Mouse (Mus musculus): ENCODE measurements around the gene Snx14. TPM values are rescaled to one million over a fixed set of nuclear protein-coding genes. Genes with fewer than 3 reads are reported as not detected.
A peak's percentile ranks its signal among the peaks of the same experiment; 100 is the strongest.
"Not testable (repeated sequence)": the region's sequence is repeated elsewhere in the genome, so short reads cannot be mapped to it uniquely, and the experiment has no call there.

The Snx14 gene
- polyA plus RNA-seq (2015; fragmentation: Nextera tagmentation; extraction: Ambion mirVana) = 35.6 and 36.0 TPM in 2 replicates

DNA sequence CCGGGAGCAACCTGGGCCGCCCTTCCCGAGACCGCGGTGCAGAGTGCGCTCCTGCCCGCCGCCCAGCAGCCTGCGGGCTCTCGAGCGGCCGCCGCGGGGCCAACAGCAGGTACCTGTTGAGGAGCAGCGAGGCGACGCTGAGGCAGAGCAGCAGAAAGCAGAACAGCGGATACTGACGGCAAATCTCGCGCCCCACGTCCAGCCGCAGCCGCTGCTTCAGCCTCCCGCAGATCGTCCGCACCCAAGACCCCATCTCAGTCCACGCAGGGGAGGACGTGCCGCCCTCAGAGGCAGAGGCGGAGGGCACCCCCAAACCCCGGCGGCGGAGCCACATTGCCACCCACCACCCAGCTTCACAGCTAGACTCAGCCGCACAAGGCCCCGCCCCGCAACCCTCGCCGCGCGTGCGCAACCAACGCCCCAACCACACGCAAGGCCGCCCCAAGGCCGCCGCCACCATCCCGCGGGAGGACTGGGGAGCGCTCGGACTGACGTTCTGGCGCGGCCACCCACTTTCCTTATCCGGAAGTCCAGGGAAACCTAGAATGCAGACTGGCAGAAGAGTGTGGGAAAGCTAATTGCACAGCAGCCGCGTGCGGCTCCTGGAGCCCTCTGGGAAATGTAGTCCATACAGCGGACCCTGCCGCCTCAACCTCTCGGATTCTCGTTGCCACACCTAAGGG, at the start of gene Snx14:
Snx14 (minus strand) TSS at position 404 of the 683 bp plus-strand sequence.
- ATAC-seq (ENCODE audit: insufficient read depth, low FRiP score) = peak; percentile 99
- H3K9me3 ChIP-seq (replicated peaks; ENCODE audit: control insufficient read depth, low read length) = no peaks in the 10 kb centered on the region
- H3K27ac ChIP-seq (ENCODE audit: low read length) = peak within 1 kb of the TSS; percentile 93
- peak within 1 kb of the TSS; percentile 88 for H3K4me3 ChIP-seq (replicated peaks; ENCODE audit: low read length)
- no peaks in the 10 kb centered on the region for H3K27me3 ChIP-seq (ENCODE audit: control insufficient read depth, insufficient read depth, low read length)
- no peaks in the 10 kb centered on the region for H3K36me3 ChIP-seq (ENCODE audit: control insufficient read depth, insufficient read depth, low read length)
- H3K9ac ChIP-seq (ENCODE audit: low read length) = peak within 1 kb of the TSS; percentile 91
- H3K4me2 ChIP-seq (ENCODE audit: low read depth, low read length) = peak within 1 kb of the TSS; percentile 72
- peaks cover 6% of the 10 kb centered on the region; the same call in 1 of the 2 replicates for H3K4me1 ChIP-seq (ENCODE audit: control insufficient read depth, insufficient read depth, low read length)
- WGBS = under 1% methylated on average over 62 of the region's 62 CpGs

GRCm38 (mm10) chr9:88484531-88484930, 45.8 kb upstream of the Snx14 start:
- no peaks in the 10 kb centered on the region for H3K36me3 ChIP-seq (ENCODE audit: control insufficient read depth, insufficient read depth, low read length)
- no peak overlapping the region for H3K4me2 ChIP-seq (ENCODE audit: low read depth, low read length)
- WGBS = 49% methylated on average over 6 of the region's 6 CpGs
- H3K9me3 ChIP-seq (replicated peaks; ENCODE audit: control insufficient read depth, low read length) = no peaks in the 10 kb centered on the region
- no peak overlapping the region for H3K27ac ChIP-seq (ENCODE audit: low read length)
- no peak overlapping the region for H3K4me3 ChIP-seq (replicated peaks; ENCODE audit: low read length)
- H3K9ac ChIP-seq (ENCODE audit: low read length) = no peak overlapping the region
- H3K27me3 ChIP-seq (ENCODE audit: control insufficient read depth, insufficient read depth, low read length) = no peaks in the 10 kb centered on the region
- no peak for ATAC-seq (ENCODE audit: insufficient read depth, low FRiP score)
- peaks cover 5% of the 10 kb centered on the region for H3K4me1 ChIP-seq (ENCODE audit: control insufficient read depth, insufficient read depth, low read length)

- H3K9me3 ChIP-seq (replicated peaks; ENCODE audit: control insufficient read depth, low read length) = no peaks in the 10 kb centered on the region
- H3K27me3 ChIP-seq (ENCODE audit: control insufficient read depth, insufficient read depth, low read length) = no peaks in the 10 kb centered on the region
- peaks cover 5% of the 10 kb centered on the region for H3K4me1 ChIP-seq (ENCODE audit: control insufficient read depth, insufficient read depth, low read length)
- H3K4me2 ChIP-seq (ENCODE audit: low read depth, low read length) = peak overlapping the region; percentile 67
- peak overlapping the region; percentile 97 for H3K27ac ChIP-seq (ENCODE audit: low read length)
- peak overlapping the region; percentile 95 for H3K4me3 ChIP-seq (replicated peaks; ENCODE audit: low read length)
- under 1% methylated on average over 52 of the region's 52 CpGs for WGBS
- peak overlapping the region; percentile 93 for H3K9ac ChIP-seq (ENCODE audit: low read length)
- H3K36me3 ChIP-seq (ENCODE audit: control insufficient read depth, insufficient read depth, low read length) = no peaks in the 10 kb centered on the region
- no peak for ATAC-seq (ENCODE audit: insufficient read depth, low FRiP score)
Observed at GRCm38 (mm10) chr9:88482829-88483396, 44.2 kb upstream of the Snx14 start.

DNA sequence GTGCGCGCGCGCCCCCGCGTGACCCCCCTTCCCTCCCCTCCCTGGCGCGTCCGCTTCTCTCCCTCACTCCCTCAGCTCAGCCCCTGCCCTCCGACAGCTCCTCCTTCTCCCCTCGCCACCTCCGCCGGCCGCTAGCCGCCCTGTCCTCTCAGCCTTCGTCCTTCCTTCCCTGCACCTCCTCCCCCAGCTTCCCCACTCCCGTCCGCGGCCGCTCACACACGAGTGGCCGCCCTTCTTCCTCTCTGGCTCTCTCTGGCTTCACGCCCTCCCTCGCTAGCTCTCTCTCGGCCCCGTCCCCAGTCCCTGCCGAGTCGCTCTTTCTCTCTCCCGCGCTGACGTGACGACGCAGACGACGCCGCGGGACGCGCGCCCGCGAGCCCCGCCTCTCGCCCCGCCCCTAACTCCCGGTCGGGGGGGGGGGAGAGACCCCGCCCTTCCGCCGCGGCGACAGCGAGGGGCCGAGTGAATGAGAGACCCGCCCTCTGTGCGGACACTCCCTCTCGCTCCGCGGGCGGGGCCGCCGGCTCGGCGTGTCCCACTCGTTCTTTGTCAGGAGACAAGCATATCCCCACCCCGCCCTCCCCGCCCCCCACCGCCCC, 43.6 kb upstream of the Snx14 start, which contains the start of gene Syncrip:
Syncrip (minus strand) TSS at position 345 of the 599 bp plus-strand sequence.
- peak within 1 kb of the TSS; percentile 99 for H3K27ac ChIP-seq (ENCODE audit: low read length)
- H3K4me2 ChIP-seq (ENCODE audit: low read depth, low read length) = peak within 1 kb of the TSS; percentile 89
- peak; percentile 96 for ATAC-seq (ENCODE audit: insufficient read depth, low FRiP score)
- WGBS = under 1% methylated on average over 54 of the region's 68 CpGs
- peak within 1 kb of the TSS; percentile 95 for H3K4me3 ChIP-seq (replicated peaks; ENCODE audit: low read length)
- H3K27me3 ChIP-seq (ENCODE audit: control insufficient read depth, insufficient read depth, low read length); H3K36me3 ChIP-seq (ENCODE audit: control insufficient read depth, insufficient read depth, low read length); H3K4me1 ChIP-seq (ENCODE audit: control insufficient read depth, insufficient read depth, low read length); H3K9me3 ChIP-seq (replicated peaks; ENCODE audit: control insufficient read depth, low read length): not testable (repeated sequence)
- peak within 1 kb of the TSS; percentile 99 for H3K9ac ChIP-seq (ENCODE audit: low read length)

- Histone ChIP-seq H3K27ac (ENCODE audit: low read length) (peak overlapping the region; percentile 99), H3K27me3 (ENCODE audit: control insufficient read depth, insufficient read depth, low read length) (no peaks in the 10 kb centered on the region), H3K4me3 (replicated peaks; ENCODE audit: low read length) (peak overlapping the region; percentile 95), H3K36me3 (ENCODE audit: control insufficient read depth, insufficient read depth, low read length) (0 out of 2 replicates have a peak, but pooled peaks cover 6% of the 10 kb centered on the region), H3K9me3 (replicated peaks; ENCODE audit: control insufficient read depth, low read length) (no peaks in the 10 kb centered on the region), H3K9ac (ENCODE audit: low read length) (peak overlapping the region; percentile 99), H3K4me1 (ENCODE audit: control insufficient read depth, insufficient read depth, low read length) (peaks cover 5% of the 10 kb centered on the region), H3K4me2 (ENCODE audit: low read depth, low read length) (peak overlapping the region; percentile 89; the same call in 1 of the 2 replicates)
- under 1% methylated on average over 38 of the region's 43 CpGs for WGBS
- ATAC-seq (ENCODE audit: insufficient read depth, low FRiP score) = peak; percentile 0; the same call in 1 of the 2 replicates
Observed at GRCm38 (mm10) chr9:88481791-88482160, 43.0 kb upstream of the Snx14 start.

DNA sequence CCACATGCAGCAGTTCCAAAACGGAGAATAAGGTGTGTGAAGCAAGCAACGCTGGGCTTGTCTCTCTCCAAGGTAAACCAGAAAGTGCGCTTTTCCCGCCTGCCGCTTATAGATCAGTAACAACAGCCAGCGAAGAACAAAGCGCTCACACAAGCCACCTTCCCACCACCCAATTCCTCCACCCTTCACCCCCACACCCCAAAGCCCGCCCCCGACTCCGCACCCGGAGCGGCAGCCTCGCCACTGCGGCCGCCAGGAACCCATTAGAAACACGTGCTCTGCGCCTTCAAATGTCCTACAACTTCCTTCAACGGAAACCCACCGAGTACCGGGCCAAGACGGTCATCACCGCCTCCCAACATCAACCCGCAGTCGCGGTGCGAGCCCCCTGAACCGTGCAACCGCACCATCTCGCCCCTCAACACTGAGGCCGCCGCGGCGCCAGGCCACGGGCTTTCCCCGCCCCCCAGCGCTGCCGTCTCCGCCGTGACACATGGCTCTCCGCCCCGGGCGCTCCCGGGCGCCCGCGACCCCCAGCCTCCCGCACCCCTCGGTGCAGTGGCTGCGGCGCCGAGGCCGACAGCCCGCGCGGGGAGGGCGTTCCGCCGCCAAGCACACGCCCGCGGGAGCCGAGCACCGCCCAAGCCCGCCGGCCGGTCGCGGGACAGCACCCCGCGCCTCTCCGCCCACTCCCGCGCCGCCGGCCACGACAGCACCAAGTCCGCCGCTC, 42.5 kb upstream of the Snx14 start:
- peak overlapping the region; percentile 99 for H3K9ac ChIP-seq (ENCODE audit: low read length)
- H3K27me3 ChIP-seq (ENCODE audit: control insufficient read depth, insufficient read depth, low read length) = no peaks in the 10 kb centered on the region
- peak; percentile 5; the same call in 1 of the 2 replicates for ATAC-seq (ENCODE audit: insufficient read depth, low FRiP score)
- H3K9me3 ChIP-seq (replicated peaks; ENCODE audit: control insufficient read depth, low read length) = no peaks in the 10 kb centered on the region
- H3K36me3 ChIP-seq (ENCODE audit: control insufficient read depth, insufficient read depth, low read length) = 0 out of 2 replicates have a peak, but pooled peaks cover 7% of the 10 kb centered on the region
- under 1% methylated on average over 76 of the region's 78 CpGs for WGBS
- peak overlapping the region; percentile 99 for H3K27ac ChIP-seq (ENCODE audit: low read length)
- H3K4me2 ChIP-seq (ENCODE audit: low read depth, low read length) = peak overlapping the region; percentile 89
- peak overlapping the region; percentile 95 for H3K4me3 ChIP-seq (replicated peaks; ENCODE audit: low read length)
- peaks cover 5% of the 10 kb centered on the region for H3K4me1 ChIP-seq (ENCODE audit: control insufficient read depth, insufficient read depth, low read length)

GRCm38 (mm10) chr9:88480120-88480519, 41.4 kb upstream of the Snx14 start:
- Histone ChIP-seq H3K27ac (ENCODE audit: low read length) (no peak overlapping the region), H3K4me1 (ENCODE audit: control insufficient read depth, insufficient read depth, low read length) (peaks cover 5% of the 10 kb centered on the region), H3K36me3 (ENCODE audit: control insufficient read depth, insufficient read depth, low read length) (0 out of 2 replicates have a peak, but pooled peaks cover 9% of the 10 kb centered on the region), H3K4me2 (ENCODE audit: low read depth, low read length) (peak overlapping the region; percentile 89), H3K9me3 (replicated peaks; ENCODE audit: control insufficient read depth, low read length) (no peaks in the 10 kb centered on the region), H3K4me3 (replicated peaks; ENCODE audit: low read length) (peak overlapping the region; percentile 95), H3K9ac (ENCODE audit: low read length) (peak overlapping the region; percentile 54; the same call in 1 of the 2 replicates), H3K27me3 (ENCODE audit: control insufficient read depth, insufficient read depth, low read length) (no peaks in the 10 kb centered on the region)
- no peak for ATAC-seq (ENCODE audit: insufficient read depth, low FRiP score)
- WGBS = 2% methylated on average over 1 of the region's 1 CpGs

DNA sequence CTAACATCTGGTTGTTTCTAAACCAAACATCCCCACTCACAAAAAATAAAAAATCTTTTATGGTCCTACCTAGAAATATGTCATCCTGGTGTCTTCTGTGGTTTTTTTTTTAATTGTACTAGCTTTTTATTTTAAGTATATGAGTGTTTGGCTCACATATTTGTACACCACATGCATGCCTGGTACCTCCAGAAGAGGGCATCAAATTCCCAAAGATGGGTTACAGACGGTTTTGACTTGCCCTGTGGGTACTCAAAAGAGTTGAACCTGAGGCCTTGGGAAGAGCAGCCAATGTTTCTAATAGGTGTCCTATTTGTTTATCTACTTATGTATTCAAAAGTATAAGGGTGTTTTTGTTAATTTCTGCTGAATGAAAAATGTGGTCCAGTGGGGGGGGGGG, 37.4 kb upstream of the Snx14 start:
- 40% methylated on average over 1 of the region's 1 CpGs for WGBS
- Histone ChIP-seq H3K4me3 (replicated peaks; ENCODE audit: low read length) (no peak overlapping the region), H3K9ac (ENCODE audit: low read length) (no peak overlapping the region), H3K4me1 (ENCODE audit: control insufficient read depth, insufficient read depth, low read length) (peaks cover 5% of the 10 kb centered on the region), H3K9me3 (replicated peaks; ENCODE audit: control insufficient read depth, low read length) (no peaks in the 10 kb centered on the region), H3K4me2 (ENCODE audit: low read depth, low read length) (no peak overlapping the region), H3K27ac (ENCODE audit: low read length) (no peak overlapping the region), H3K27me3 (ENCODE audit: control insufficient read depth, insufficient read depth, low read length) (no peaks in the 10 kb centered on the region), H3K36me3 (ENCODE audit: control insufficient read depth, insufficient read depth, low read length) (peaks cover 18% of the 10 kb centered on the region; the same call in 1 of the 2 replicates)
- no peak for ATAC-seq (ENCODE audit: insufficient read depth, low FRiP score)
